Mouse (Mus musculus): ENCODE data around the gene Ubap2l. TPM values are rescaled to one million over a fixed set of nuclear protein-coding genes. Genes with fewer than 3 reads are reported as not detected.
A peak's percentile ranks its signal among the peaks of the same experiment; 100 is the strongest.

The Ubap2l gene
- polyA plus RNA-seq, 1 experiment: 77.5 TPM

- H3K79me2 ChIP-seq (ENCODE audit: control insufficient read depth, insufficient read depth): peaks cover 71% of the 10 kb centered on the region
- H3K4me2 ChIP-seq (ENCODE audit: low read depth): peak overlapping the region; percentile 40
- no peak overlapping the region for H3ac ChIP-seq (ENCODE audit: control insufficient read depth, insufficient read length)
- H3K27me3 ChIP-seq (ENCODE audit: control insufficient read depth, insufficient read depth, insufficient read length): no peaks in the 10 kb centered on the region
- no peak for TF ChIP-seq TCF3 (IDR thresholded peaks at IDR 0.05; ENCODE audit: insufficient read length, low read depth)
- TF ChIP-seq SRF (IDR thresholded peaks at IDR 0.05; ENCODE audit: control insufficient read depth, insufficient read length, low read depth): no peak
- TF ChIP-seq MYOD1 (IDR thresholded peaks at IDR 0.05; ENCODE audit: control insufficient read depth in 1 of 3, insufficient read length in 2 of 3, low read depth in 2 of 3): no peak
- TF ChIP-seq POLR2A (IDR thresholded peaks at IDR 0.05; ENCODE audit: insufficient read length, low read depth): no peak
- no peak for TF ChIP-seq MYOG (IDR thresholded peaks at IDR 0.05; ENCODE audit: control insufficient read depth in 1 of 3, insufficient read depth in 1 of 3, insufficient read length in 2 of 3, low read depth in 2 of 3)
- no peak for TF ChIP-seq USF1 (IDR thresholded peaks at IDR 0.05; ENCODE audit: low read depth)
- no peak for TF ChIP-seq REST (IDR thresholded peaks at IDR 0.05; ENCODE audit: insufficient read depth, insufficient read length)
- no peak for TF ChIP-seq POLR2AphosphoS2 (IDR thresholded peaks at IDR 0.05; ENCODE audit: insufficient read length, low read depth)
- no peak for TF ChIP-seq MAX (IDR thresholded peaks at IDR 0.05; ENCODE audit: low read depth)
- TF ChIP-seq E2F4 (IDR thresholded peaks at IDR 0.05; ENCODE audit: insufficient read depth): no peak
- TF ChIP-seq CEBPB (IDR thresholded peaks at IDR 0.05; ENCODE audit: insufficient read depth, poor library complexity, severe bottlenecking): no peak
- no peak for TF ChIP-seq TCF12 (IDR thresholded peaks at IDR 0.05; ENCODE audit: insufficient read depth, poor library complexity, severe bottlenecking)
- H3K36me3 ChIP-seq (ENCODE audit: control insufficient read depth, insufficient read depth): peaks cover 17% of the 10 kb centered on the region
- H3K4me3 ChIP-seq: no peak overlapping the region
These were observed 31.4 kb upstream of the Ubap2l start for GRCm38 (mm10) chr3:90083698-90084324.

- H3K36me3 ChIP-seq (ENCODE audit: control insufficient read depth, insufficient read depth): peaks cover 9% of the 10 kb centered on the region
- no peak overlapping the region for H3K4me3 ChIP-seq
- peak overlapping the region; percentile 40 for H3K4me2 ChIP-seq (ENCODE audit: low read depth)
- H3K79me2 ChIP-seq (ENCODE audit: control insufficient read depth, insufficient read depth): peaks cover 71% of the 10 kb centered on the region
- TF ChIP-seq POLR2A (IDR thresholded peaks at IDR 0.05; ENCODE audit: insufficient read length, low read depth) (peak; percentile 12), MYOD1 (IDR thresholded peaks at IDR 0.05; ENCODE audit: control insufficient read depth in 1 of 3, insufficient read length in 2 of 3, low read depth in 2 of 3) (no peak), SRF (IDR thresholded peaks at IDR 0.05; ENCODE audit: control insufficient read depth, insufficient read length, low read depth) (no peak), REST (IDR thresholded peaks at IDR 0.05; ENCODE audit: insufficient read depth, insufficient read length) (no peak), TCF3 (IDR thresholded peaks at IDR 0.05; ENCODE audit: insufficient read length, low read depth) (no peak), E2F4 (IDR thresholded peaks at IDR 0.05; ENCODE audit: insufficient read depth) (no peak), TCF12 (IDR thresholded peaks at IDR 0.05; ENCODE audit: insufficient read depth, poor library complexity, severe bottlenecking) (no peak), MYOG (IDR thresholded peaks at IDR 0.05; ENCODE audit: control insufficient read depth in 1 of 3, insufficient read depth in 1 of 3, insufficient read length in 2 of 3, low read depth in 2 of 3) (no peak), POLR2AphosphoS2 (IDR thresholded peaks at IDR 0.05; ENCODE audit: insufficient read length, low read depth) (peak; percentile 50), USF1 (IDR thresholded peaks at IDR 0.05; ENCODE audit: low read depth) (no peak), CEBPB (IDR thresholded peaks at IDR 0.05; ENCODE audit: insufficient read depth, poor library complexity, severe bottlenecking) (no peak), MAX (IDR thresholded peaks at IDR 0.05; ENCODE audit: low read depth) (no peak)
- no peaks in the 10 kb centered on the region for H3K27me3 ChIP-seq (ENCODE audit: control insufficient read depth, insufficient read depth, insufficient read length)
- no peak overlapping the region for H3ac ChIP-seq (ENCODE audit: control insufficient read depth, insufficient read length)
These were observed 30.6 kb upstream of the Ubap2l start for GRCm38 (mm10) chr3:90083034-90083433.

- H3K36me3 ChIP-seq (ENCODE audit: control insufficient read depth, insufficient read depth): no peaks in the 10 kb centered on the region
These were observed 29.2 kb upstream of the Ubap2l start for GRCm38 (mm10) chr3:90081365-90082240.

GRCm38 (mm10) chr3:90080498-90080863 lies 28.1 kb upstream of the Ubap2l start:
- peaks cover 53% of the 10 kb centered on the region for H3K79me2 ChIP-seq (ENCODE audit: control insufficient read depth, insufficient read depth)
- no peak for TF ChIP-seq CEBPB (IDR thresholded peaks at IDR 0.05; ENCODE audit: insufficient read depth, poor library complexity, severe bottlenecking)
- no peak for TF ChIP-seq POLR2A (IDR thresholded peaks at IDR 0.05; ENCODE audit: insufficient read length, low read depth)
- TF ChIP-seq USF1 (IDR thresholded peaks at IDR 0.05; ENCODE audit: low read depth): no peak
- no peak for TF ChIP-seq E2F4 (IDR thresholded peaks at IDR 0.05; ENCODE audit: insufficient read depth)
- TF ChIP-seq MYOD1 (IDR thresholded peaks at IDR 0.05; ENCODE audit: control insufficient read depth in 1 of 3, insufficient read length in 2 of 3, low read depth in 2 of 3): no peak
- TF ChIP-seq MAX (IDR thresholded peaks at IDR 0.05; ENCODE audit: low read depth): no peak
- no peak for TF ChIP-seq SRF (IDR thresholded peaks at IDR 0.05; ENCODE audit: control insufficient read depth, insufficient read length, low read depth)
- TF ChIP-seq POLR2AphosphoS2 (IDR thresholded peaks at IDR 0.05; ENCODE audit: insufficient read length, low read depth): no peak
- no peak for TF ChIP-seq REST (IDR thresholded peaks at IDR 0.05; ENCODE audit: insufficient read depth, insufficient read length)
- TF ChIP-seq TCF3 (IDR thresholded peaks at IDR 0.05; ENCODE audit: insufficient read length, low read depth): no peak
- TF ChIP-seq MYOG (IDR thresholded peaks at IDR 0.05; ENCODE audit: control insufficient read depth in 1 of 3, insufficient read depth in 1 of 3, insufficient read length in 2 of 3, low read depth in 2 of 3): no peak
- TF ChIP-seq TCF12 (IDR thresholded peaks at IDR 0.05; ENCODE audit: insufficient read depth, poor library complexity, severe bottlenecking): no peak

More at GRCm38 (mm10) chr3:90081365-90082240, 29.2 kb upstream of the Ubap2l start:
- H3K27me3 ChIP-seq (ENCODE audit: control insufficient read depth, insufficient read depth, insufficient read length): no peaks in the 10 kb centered on the region
- no peak overlapping the region for H3ac ChIP-seq (ENCODE audit: control insufficient read depth, insufficient read length)
- H3K79me2 ChIP-seq (ENCODE audit: control insufficient read depth, insufficient read depth): peaks cover 64% of the 10 kb centered on the region
- TF ChIP-seq POLR2A (IDR thresholded peaks at IDR 0.05; ENCODE audit: insufficient read length, low read depth) (peak; percentile 23), MAX (IDR thresholded peaks at IDR 0.05; ENCODE audit: low read depth) (no peak), REST (IDR thresholded peaks at IDR 0.05; ENCODE audit: insufficient read depth, insufficient read length) (no peak), TCF3 (IDR thresholded peaks at IDR 0.05; ENCODE audit: insufficient read length, low read depth) (no peak), MYOD1 (IDR thresholded peaks at IDR 0.05; ENCODE audit: control insufficient read depth in 1 of 3, insufficient read length in 2 of 3, low read depth in 2 of 3) (no peak), CEBPB (IDR thresholded peaks at IDR 0.05; ENCODE audit: insufficient read depth, poor library complexity, severe bottlenecking) (no peak), USF1 (IDR thresholded peaks at IDR 0.05; ENCODE audit: low read depth) (no peak), E2F4 (IDR thresholded peaks at IDR 0.05; ENCODE audit: insufficient read depth) (no peak), POLR2AphosphoS2 (IDR thresholded peaks at IDR 0.05; ENCODE audit: insufficient read length, low read depth) (peak; percentile 76), TCF12 (IDR thresholded peaks at IDR 0.05; ENCODE audit: insufficient read depth, poor library complexity, severe bottlenecking) (no peak), SRF (IDR thresholded peaks at IDR 0.05; ENCODE audit: control insufficient read depth, insufficient read length, low read depth) (no peak)
- H3K4me2 ChIP-seq (ENCODE audit: low read depth): peak overlapping the region; percentile 97
- H3K4me3 ChIP-seq: peak overlapping the region; percentile 83

More at GRCm38 (mm10) chr3:90080498-90080863, 28.1 kb upstream of the Ubap2l start:
- no peaks in the 10 kb centered on the region for H3K27me3 ChIP-seq (ENCODE audit: control insufficient read depth, insufficient read depth, insufficient read length)
- H3K4me2 ChIP-seq (ENCODE audit: low read depth): peak overlapping the region; percentile 97
- H3ac ChIP-seq (ENCODE audit: control insufficient read depth, insufficient read length): peak overlapping the region; percentile 93
- no peaks in the 10 kb centered on the region for H3K36me3 ChIP-seq (ENCODE audit: control insufficient read depth, insufficient read depth)
- peak overlapping the region; percentile 83 for H3K4me3 ChIP-seq

All from myocyte (in vitro differentiated cells).